Comparison of ENCODE assay signal across 15 mouse cellular contexts in genomic region chr7:98548839-98549238, GRCm38 (mm10). TPM values are rescaled to one million over a fixed set of nuclear protein-coding genes. Genes with fewer than 3 reads are reported as not detected.
DNase-seq lines count a peak whose midpoint lies in the region; ATAC-seq and TF ChIP-seq lines count a peak whose summit lies in the region.
"Had no signal": no experiment of that assay in that cellular context is flagged by ENCODE, and none has a peak within 500 bp of the region (broad histone marks: within the 10 kb centered on the region; RNA-seq: fewer than 3 reads in every experiment).

No protein-coding gene starts in this region.

- no peak overlapping the region for H3K4me2 ChIP-seq in hindbrain, postnatal 0 days (ENCODE audit: low read depth, low read length)
- H3K4me2 ChIP-seq in hindbrain, embryonic 14.5 days (replicated peaks) = no peak overlapping the region
- H3K4me2 ChIP-seq in heart, embryonic 15.5 days = no peak overlapping the region
- no peak overlapping the region for H3K4me2 ChIP-seq in forebrain, embryonic 13.5 days
- H3K4me2 ChIP-seq: lung, embryonic 15.5 days; neural tube, embryonic 12.5 days had no signal

- 0 out of 2 replicates have a peak, but pooled peaks cover 3% of the 10 kb centered on the region for H3K4me1 ChIP-seq in hindbrain, postnatal 0 days (ENCODE audit: insufficient read depth, low read length)
- H3K4me1 ChIP-seq in hindbrain, embryonic 14.5 days (replicated peaks; ENCODE audit: control insufficient read depth, insufficient read depth, low read length) = no peaks in the 10 kb centered on the region
- H3K4me1 ChIP-seq in heart, embryonic 15.5 days (replicated peaks) = peaks cover 39% of the 10 kb centered on the region
- 0 out of 2 replicates have a peak, but pooled peaks cover 4% of the 10 kb centered on the region for H3K4me1 ChIP-seq in forebrain, embryonic 13.5 days
- H3K4me1 ChIP-seq: neural tube, embryonic 12.5 days had no signal

- no peak overlapping the region for H3K4me3 ChIP-seq in hindbrain, postnatal 0 days (ENCODE audit: low read length)
- H3K4me3 ChIP-seq in hindbrain, embryonic 14.5 days (replicated peaks; ENCODE audit: low read length) = no peak overlapping the region
- H3K4me3 ChIP-seq in heart, embryonic 15.5 days = no peak overlapping the region
- no peak overlapping the region for H3K4me3 ChIP-seq in forebrain, embryonic 13.5 days
- H3K4me3 ChIP-seq: lung, embryonic 15.5 days; neural tube, embryonic 12.5 days had no signal

- H3K9ac ChIP-seq in hindbrain, postnatal 0 days (replicated peaks; ENCODE audit: low read length) = no peak overlapping the region
- no peak overlapping the region for H3K9ac ChIP-seq in hindbrain, embryonic 14.5 days
- H3K9ac ChIP-seq in heart, embryonic 15.5 days = no peak overlapping the region
- no peak overlapping the region for H3K9ac ChIP-seq in forebrain, embryonic 13.5 days
- H3K9ac ChIP-seq: lung, embryonic 15.5 days; neural tube, embryonic 12.5 days had no signal

- WGBS in hindbrain, postnatal 0 days = 19% methylated on average over 3 of the region's 3 CpGs
- WGBS in hindbrain, embryonic 14.5 days = 51% methylated on average over 3 of the region's 3 CpGs
- 25% methylated on average over 3 of the region's 3 CpGs for WGBS in heart, embryonic 15.5 days
- 53% methylated on average over 3 of the region's 3 CpGs for WGBS in forebrain, embryonic 13.5 days

- no peak for DNase-seq in hindbrain, postnatal 0 days (ENCODE audit: low spot score)
- no peak for DNase-seq in hindbrain, embryonic 14.5 days (ENCODE audit: low spot score)
- peak; percentile 11 for DNase-seq in brain, adult 2 months (ENCODE audit: low read depth, low spot score)
- peak; percentile 55 for DNase-seq in gastrocnemius, postnatal 25 days
- DNase-seq in spleen, adult 12 weeks (ENCODE audit: low spot score) = no peak
- DNase-seq: kidney, postnatal 36 days; layer of hippocampus, postnatal 36 days; spleen, adult 18-20 months; thymus, postnatal 4 days had no signal

- H3K27ac ChIP-seq in hindbrain, postnatal 0 days = no peak overlapping the region
- H3K27ac ChIP-seq in hindbrain, embryonic 14.5 days = no peak overlapping the region
- peak overlapping the region; percentile 53 for H3K27ac ChIP-seq in heart, embryonic 15.5 days
- no peak overlapping the region for H3K27ac ChIP-seq in forebrain, embryonic 13.5 days
- H3K27ac ChIP-seq: lung, embryonic 15.5 days; neural tube, embryonic 12.5 days had no signal

- TF ChIP-seq CTCF in hindbrain, postnatal 0 days (IDR thresholded peaks at IDR 0.05; ENCODE audit: low read depth) = 0 out of 2 replicates have a peak, but pooled peaks have one; percentile 2

- ATAC-seq in hindbrain, postnatal 0 days = no peak
- no peak for ATAC-seq in hindbrain, embryonic 14.5 days (ENCODE audit: low FRiP score)
- ATAC-seq in heart, embryonic 15.5 days (replicated peaks; ENCODE audit: insufficient number of reproducible peaks, insufficient read depth, low FRiP score, low read depth) = peak; percentile 41; the same call in 1 of the 2 replicates
- no peak for ATAC-seq in forebrain, embryonic 13.5 days
- ATAC-seq: hindbrain, embryonic 16.5 days; midbrain, embryonic 16.5 days had no signal

- H3K27me3 ChIP-seq in hindbrain, postnatal 0 days (ENCODE audit: insufficient read depth, low read length) = no peaks in the 10 kb centered on the region
- H3K27me3 ChIP-seq in hindbrain, embryonic 14.5 days (ENCODE audit: control insufficient read depth, insufficient read depth, low read length) = no peaks in the 10 kb centered on the region
- no peaks in the 10 kb centered on the region for H3K27me3 ChIP-seq in heart, embryonic 15.5 days
- no peaks in the 10 kb centered on the region for H3K27me3 ChIP-seq in forebrain, embryonic 13.5 days
- H3K27me3 ChIP-seq: lung, embryonic 15.5 days; neural tube, embryonic 12.5 days had no signal

- no peaks in the 10 kb centered on the region for H3K36me3 ChIP-seq in hindbrain, postnatal 0 days (ENCODE audit: insufficient read depth, low read length)
- H3K36me3 ChIP-seq in hindbrain, embryonic 14.5 days (replicated peaks; ENCODE audit: control insufficient read depth, insufficient read depth) = no peaks in the 10 kb centered on the region
- H3K36me3 ChIP-seq in heart, embryonic 15.5 days = no peaks in the 10 kb centered on the region
- H3K36me3 ChIP-seq in forebrain, embryonic 13.5 days (ENCODE audit: poor library complexity, severe bottlenecking) = no peaks in the 10 kb centered on the region
- H3K36me3 ChIP-seq: lung, embryonic 15.5 days; neural tube, embryonic 12.5 days had no signal

- H3K9me3 ChIP-seq in hindbrain, postnatal 0 days (ENCODE audit: low read length) = no peaks in the 10 kb centered on the region
- no peaks in the 10 kb centered on the region for H3K9me3 ChIP-seq in hindbrain, embryonic 14.5 days (ENCODE audit: control insufficient read depth, low read length)
- H3K9me3 ChIP-seq in heart, embryonic 15.5 days (replicated peaks) = no peaks in the 10 kb centered on the region
- H3K9me3 ChIP-seq in forebrain, embryonic 13.5 days (replicated peaks) = no peaks in the 10 kb centered on the region
- H3K9me3 ChIP-seq: lung, embryonic 15.5 days; neural tube, embryonic 12.5 days had no signal

RNA-seq across cellular contexts. Expression of gene Lrrc32, which starts 59.8 kb away (rescaled TPM):
- total RNA-seq in hindbrain, postnatal 0 days (2014; rRNA removed) = 6.4 and 9.1 TPM in 2 replicates
- 3.9 and 4.7 TPM in 2 replicates for polyA plus RNA-seq in hindbrain, postnatal 0 days (2015; fragmentation: Nextera tagmentation; extraction: Ambion mirVana)
- 5.1 and 7.2 TPM in 2 replicates for polyA plus RNA-seq in hindbrain, embryonic 14.5 days (2014; fragmentation: Nextera tagmentation; extraction: Ambion mirVana)
- total RNA-seq in gastrocnemius, postnatal 25 days (2021) = 1 to 10 TPM; 4.9 to 5.0 TPM
- 7.3 and 9.1 TPM in 2 replicates for polyA plus RNA-seq in heart, embryonic 15.5 days (2015; fragmentation: Nextera tagmentation; extraction: Ambion mirVana)
- 1.8 and 2.1 TPM in 2 replicates for polyA plus RNA-seq in forebrain, embryonic 13.5 days (2015; fragmentation: Nextera tagmentation; extraction: Ambion mirVana)

Comparison
In these comparisons a context has a peak if more than half of its experiments do, and no peak if none do; other contexts are left out.
1. DNase-seq: peak in brain, adult 2 months (single experiment) and gastrocnemius, postnatal 25 days (single experiment); none in hindbrain, postnatal 0 days (single experiment), hindbrain, embryonic 14.5 days (single experiment) and spleen, adult 12 weeks (single experiment).